Mouse (Mus musculus) right cerebral cortex, adult 18-20 months (tissue): ENCODE data around the gene Flad1.
"Not testable (repeated sequence)": the region's sequence is repeated elsewhere in the genome, so short reads cannot be mapped to it uniquely, and the experiment has no call there.

Source experiments
- DNase-seq: peaks from one replicate; pipeline ENCODE4 v3.0.0; 2022; ENCODE audit warnings: mixed read lengths

Gene Flad1

GRCm38 (mm10) chr3:89411490-89412393, at the start of gene Flad1:
Gene Flad1, minus strand, starts transcription at chr3:89411870.
- peak; percentile 99 for DNase-seq

GRCm38 (mm10) chr3:89458965-89459807, 47.5 kb upstream of the Flad1 start:
- DNase-seq = peak; percentile 91

GRCm38 (mm10) chr3:89458372-89458964, 46.8 kb upstream of the Flad1 start:
- no peak for DNase-seq

- no peak for DNase-seq
Measured at GRCm38 (mm10) chr3:89456726-89457665, 45.3 kb upstream of the Flad1 start.

- no peak for DNase-seq
Measured at GRCm38 (mm10) chr3:89455786-89456285, 44.2 kb upstream of the Flad1 start.

- DNase-seq = no peak
Measured at GRCm38 (mm10) chr3:89454401-89455177, 42.9 kb upstream of the Flad1 start, which contains the start of gene Pmvk. Gene Pmvk, plus strand, starts transcription at chr3:89454541.

GRCm38 (mm10) chr3:89451916-89452315, 40.2 kb upstream of the Flad1 start:
- no peak for DNase-seq

GRCm38 (mm10) chr3:89449541-89449940, 37.9 kb upstream of the Flad1 start:
- peak; percentile 76 for DNase-seq

GRCm38 (mm10) chr3:89448720-89449537, 37.3 kb upstream of the Flad1 start:
- no peak for DNase-seq

- no peak for DNase-seq
Measured at GRCm38 (mm10) chr3:89440691-89441090, 29.0 kb upstream of the Flad1 start.

GRCm38 (mm10) chr3:89437269-89437668, 25.6 kb upstream of the Flad1 start:
- DNase-seq = no peak

GRCm38 (mm10) chr3:89436176-89437113, 24.8 kb upstream of the Flad1 start, which contains the start of gene Pbxip1:
Gene Pbxip1, plus strand, starts transcription at chr3:89436706.
- no peak for DNase-seq

- no peak for DNase-seq
Measured at GRCm38 (mm10) chr3:89435041-89435440, 23.4 kb upstream of the Flad1 start.

- DNase-seq = no peak
Measured at GRCm38 (mm10) chr3:89434532-89434931, 22.9 kb upstream of the Flad1 start.

- no peak for DNase-seq
Measured at GRCm38 (mm10) chr3:89432606-89433005, 20.9 kb upstream of the Flad1 start.

- DNase-seq = peak; percentile 99
Measured at GRCm38 (mm10) chr3:89430171-89431159, 18.8 kb upstream of the Flad1 start, which contains the start of gene Pygo2. Gene Pygo2, plus strand, starts transcription at chr3:89430214.

- DNase-seq = not testable (repeated sequence)
Measured at GRCm38 (mm10) chr3:89429021-89429420, 17.4 kb upstream of the Flad1 start.
